Mouse (Mus musculus) CD4-positive helper T cell, adult 2 months (primary cell): ENCODE data around the gene Kirrel3.

Source experiments
- DNase-seq: peaks from one replicate; pipeline ENCODE4 v3.0.0-alpha.2; 2012; ENCODE audit warnings: low read depth, missing footprints, low spot score

Gene Kirrel3

DNA sequence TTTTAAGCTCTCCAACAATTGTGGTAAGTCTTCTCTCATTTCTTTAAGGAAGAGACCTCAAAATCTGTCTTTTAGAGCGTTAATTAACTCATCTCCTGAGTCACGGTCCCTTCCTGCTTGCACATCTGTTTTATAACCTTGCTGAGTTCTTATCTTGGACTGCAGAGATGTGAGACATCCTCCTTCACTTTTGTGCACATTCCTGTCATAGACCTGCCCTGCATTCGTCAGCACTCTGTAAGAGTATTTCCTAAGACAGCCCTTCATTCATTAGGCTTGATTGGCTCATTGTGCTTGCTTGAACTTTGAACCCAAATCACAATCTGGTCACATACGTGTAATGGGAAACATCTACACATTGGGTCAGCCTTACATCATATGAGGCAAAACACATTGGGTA is 114.6 kb downstream of the Kirrel3 start:
- no peak for DNase-seq

GRCm38 (mm10) chr9:34603750-34604149 is 118.1 kb downstream of the Kirrel3 start:
- DNase-seq: no peak

DNA sequence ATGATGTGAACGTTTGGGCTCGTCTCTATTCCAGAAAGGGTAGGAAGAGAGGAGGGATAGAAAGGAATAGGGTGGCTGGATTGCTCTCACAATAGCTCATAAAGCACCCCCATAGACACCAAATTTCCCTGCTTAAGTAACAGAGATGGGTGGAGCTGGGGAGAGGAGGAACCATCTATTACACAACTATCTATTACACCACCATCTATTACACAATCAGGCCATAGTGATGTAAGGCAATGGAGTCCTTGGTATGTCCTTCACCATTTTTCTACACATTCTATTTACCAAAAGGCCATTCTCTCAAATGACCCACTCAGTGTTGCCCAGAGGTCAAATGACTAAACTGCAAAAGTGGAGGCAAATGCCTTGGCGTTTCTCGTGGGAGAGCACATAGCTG is 119.2 kb downstream of the Kirrel3 start:
- no peak for DNase-seq

DNA sequence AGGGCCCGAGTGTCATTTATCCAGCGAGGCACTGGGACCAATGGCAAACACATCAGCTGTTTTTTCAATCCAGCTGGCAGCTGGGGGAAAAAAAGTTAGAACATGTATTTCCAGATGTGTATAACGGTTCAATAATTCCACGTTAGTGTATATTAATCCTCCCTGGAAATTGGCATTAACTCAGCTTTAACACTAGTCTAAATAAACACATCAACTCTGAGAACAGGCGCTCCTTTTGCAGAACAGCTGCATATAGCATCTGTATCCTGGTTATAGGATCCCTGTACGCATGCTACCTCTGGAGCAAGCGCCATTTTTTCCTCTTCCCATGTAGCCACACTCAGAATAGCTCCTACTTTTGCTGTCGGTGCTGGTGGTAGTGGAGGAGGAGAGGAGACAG is 119.8 kb downstream of the Kirrel3 start:
- no peak for DNase-seq

- DNase-seq: no peak
Observed at GRCm38 (mm10) chr9:34607976-34608375, 122.3 kb downstream of the Kirrel3 start.

DNA sequence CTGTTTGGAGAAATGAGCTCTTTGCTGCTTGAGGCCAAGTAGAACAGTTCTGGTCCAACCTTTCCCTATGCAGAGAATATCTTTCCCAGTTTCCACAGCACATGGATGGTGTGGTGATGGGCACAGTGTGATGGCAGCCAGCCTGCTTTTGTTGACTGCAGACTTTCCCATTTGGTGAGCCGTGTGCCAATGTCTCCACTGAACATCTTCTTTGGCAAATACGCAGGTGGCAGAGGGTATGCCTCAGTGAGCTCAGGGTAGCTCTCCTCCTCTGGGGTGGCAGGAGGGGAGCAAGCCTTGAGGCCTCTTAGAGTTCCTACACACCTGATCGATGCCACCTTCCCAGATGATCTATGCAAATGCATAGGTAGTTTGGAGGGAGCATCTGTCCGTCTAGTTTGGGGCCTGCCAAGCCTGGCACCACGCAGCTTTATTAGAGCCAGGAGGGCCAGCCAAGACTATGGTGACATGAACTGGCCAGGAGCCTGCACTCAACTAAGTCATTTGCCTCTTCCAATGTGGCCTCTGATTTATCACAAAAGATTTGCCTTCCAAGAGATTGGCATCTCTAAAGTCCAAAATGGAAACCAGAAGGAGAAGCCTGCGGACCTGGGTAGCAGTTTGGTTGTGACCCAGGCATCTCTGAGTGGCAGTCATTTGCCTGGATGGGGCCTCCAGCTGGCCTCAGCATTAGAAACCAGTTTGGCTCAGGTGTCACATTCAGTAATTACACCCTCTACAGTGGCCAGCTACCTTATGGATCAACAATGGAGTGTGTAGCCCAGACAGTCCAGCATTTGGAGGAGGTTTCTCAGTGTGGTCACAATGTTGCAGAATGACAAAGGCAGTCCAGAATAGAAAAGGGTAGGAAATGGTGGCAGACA is 127.4 kb downstream of the Kirrel3 start:
- no peak for DNase-seq

GRCm38 (mm10) chr9:34618099-34618498 is 132.4 kb downstream of the Kirrel3 start:
- DNase-seq: no peak

DNA sequence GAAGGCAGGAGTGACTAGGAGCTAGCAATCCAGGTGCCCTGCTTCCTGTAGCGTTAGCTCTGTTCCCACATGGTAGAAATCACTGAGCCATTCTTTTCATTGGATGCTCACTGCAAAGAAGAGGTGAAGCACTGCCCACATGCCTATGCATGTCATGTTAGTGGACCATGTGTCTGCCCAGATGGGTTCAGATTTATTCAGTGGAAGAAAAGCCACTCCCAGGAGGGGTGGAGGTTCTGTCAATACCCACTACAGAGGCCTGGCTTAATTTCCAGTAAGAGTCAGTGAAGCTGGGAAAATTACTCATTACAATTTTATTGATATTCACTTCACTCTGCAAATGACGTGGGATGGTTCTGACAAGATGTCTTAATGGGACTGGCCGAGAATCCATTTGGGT is 134.2 kb downstream of the Kirrel3 start:
- no peak for DNase-seq

GRCm38 (mm10) chr9:34623526-34623925 is 137.8 kb downstream of the Kirrel3 start:
- DNase-seq: no peak

GRCm38 (mm10) chr9:34624021-34624420 is 138.3 kb downstream of the Kirrel3 start:
- no peak for DNase-seq

GRCm38 (mm10) chr9:34628841-34629240 is 143.1 kb downstream of the Kirrel3 start:
- no peak for DNase-seq

- no peak for DNase-seq
Observed at GRCm38 (mm10) chr9:34635696-34636095, 150.0 kb downstream of the Kirrel3 start.

GRCm38 (mm10) chr9:34643917-34644316 is 158.2 kb downstream of the Kirrel3 start:
- DNase-seq: no peak

DNA sequence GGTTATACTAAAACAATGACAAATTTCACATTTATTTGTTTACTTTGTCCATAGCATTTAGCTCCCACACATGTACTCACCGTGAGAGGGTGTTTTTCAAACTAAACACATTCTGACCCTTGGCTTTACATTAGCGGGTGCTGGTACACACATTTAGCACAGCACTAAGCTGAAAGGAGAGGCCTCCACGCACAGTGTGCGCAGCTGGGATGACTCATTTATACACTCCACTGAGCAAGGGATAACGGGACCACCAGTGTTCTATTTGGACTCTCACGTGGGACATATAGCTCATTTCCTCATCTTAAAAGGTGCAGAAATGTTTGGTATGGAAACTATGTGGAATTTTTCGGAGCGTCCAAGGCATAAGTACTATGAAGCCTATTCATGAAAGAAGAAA is 158.7 kb downstream of the Kirrel3 start:
- no peak for DNase-seq

GRCm38 (mm10) chr9:34646831-34647230 is 161.1 kb downstream of the Kirrel3 start:
- no peak for DNase-seq

DNA sequence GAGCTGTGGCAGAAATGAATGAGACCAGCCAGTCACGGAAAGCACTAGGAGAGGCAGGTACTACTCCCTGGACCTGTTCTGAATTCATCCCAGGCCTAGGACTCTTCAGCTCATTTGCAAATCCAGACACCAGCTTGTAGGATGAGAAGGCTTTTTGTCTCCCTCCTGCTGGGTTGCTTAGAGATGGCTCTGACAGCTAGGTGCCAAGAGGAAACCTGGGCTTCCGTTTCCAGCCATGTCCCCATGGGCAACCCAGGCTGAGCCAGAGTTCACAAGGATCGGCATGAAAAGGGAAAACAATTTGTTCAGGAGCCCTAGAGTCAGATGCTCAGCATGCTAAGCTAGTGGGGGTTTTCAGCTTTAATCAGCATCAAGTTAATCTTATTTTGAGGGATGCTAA is 166.6 kb downstream of the Kirrel3 start:
- no peak for DNase-seq

DNA sequence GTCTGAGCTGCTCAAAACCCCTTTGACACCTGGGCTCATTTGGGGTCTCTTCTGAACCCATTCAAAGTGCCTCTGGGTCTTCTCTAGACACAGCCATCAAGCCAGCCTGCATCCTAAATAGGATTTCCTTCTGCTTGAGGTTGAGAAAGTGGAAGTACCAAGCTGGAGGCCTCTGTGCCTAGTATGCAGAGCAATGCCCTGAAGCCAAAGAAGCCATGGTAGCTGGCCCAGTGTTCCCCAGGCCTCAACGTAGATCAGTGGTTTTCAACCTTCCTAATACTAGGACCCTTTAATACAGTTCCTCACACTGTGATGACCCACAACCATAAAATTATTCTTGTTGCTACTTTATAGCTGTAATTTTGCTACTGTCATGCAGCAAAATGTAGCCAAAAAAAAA is 167.4 kb downstream of the Kirrel3 start:
- DNase-seq: no peak

GRCm38 (mm10) chr9:34660566-34660965 is 174.9 kb downstream of the Kirrel3 start:
- no peak for DNase-seq

- no peak for DNase-seq
Observed at GRCm38 (mm10) chr9:34663412-34663811, 177.7 kb downstream of the Kirrel3 start.

DNA sequence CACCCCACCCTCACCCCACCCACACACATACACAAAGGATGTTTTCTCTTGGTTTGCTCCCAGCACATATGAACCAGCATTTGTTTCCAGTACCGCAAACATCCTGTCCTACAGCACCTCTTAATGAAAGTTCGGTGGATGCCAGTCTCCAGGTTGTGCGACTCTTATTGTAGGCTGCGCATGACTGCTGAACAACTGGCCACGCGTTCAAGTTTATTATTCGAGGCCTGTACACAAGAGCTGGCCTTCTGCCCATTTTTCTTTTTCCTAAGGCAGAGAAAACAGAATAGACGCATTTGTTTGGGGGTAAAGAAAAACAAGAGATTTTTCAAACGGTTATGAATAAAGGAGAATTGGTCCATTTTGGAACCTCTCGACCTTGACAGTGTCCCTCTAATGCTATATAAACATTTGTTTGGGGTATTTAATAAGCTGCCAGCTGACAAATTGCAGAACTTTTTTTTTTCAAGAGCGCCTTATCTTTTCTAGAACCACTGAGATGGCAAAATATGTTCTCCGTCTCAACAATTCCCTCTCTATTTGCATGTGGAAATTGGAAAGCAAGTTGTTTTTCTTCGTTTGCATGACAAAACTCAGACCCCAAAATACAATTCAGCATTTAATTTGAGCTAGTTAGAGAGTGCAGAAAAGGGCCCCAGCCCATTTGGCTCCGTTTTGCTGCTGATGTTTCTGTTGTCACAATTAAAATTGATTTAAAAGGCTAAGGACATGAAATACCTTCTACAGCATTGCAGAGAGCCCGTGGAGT is 179.9 kb downstream of the Kirrel3 start:
- DNase-seq: no peak

DNA sequence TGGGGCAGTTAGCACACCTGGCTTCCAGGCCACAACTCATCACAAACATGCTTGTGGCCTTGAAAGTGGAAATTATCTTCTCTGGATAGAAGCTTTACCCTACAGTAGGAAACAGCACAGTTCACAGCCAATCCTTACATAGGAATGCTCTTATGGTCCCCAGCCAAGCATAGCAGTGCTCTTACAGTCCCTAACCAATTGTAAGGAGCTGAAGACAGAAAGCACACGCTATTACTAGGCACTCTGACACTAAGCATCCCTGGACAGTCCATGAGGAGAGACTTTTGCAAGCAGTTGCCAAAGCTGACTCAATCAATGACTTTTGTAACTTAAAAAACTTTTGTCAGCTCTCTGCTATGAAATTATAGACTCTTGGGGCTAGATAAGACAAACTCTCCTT is 181.5 kb downstream of the Kirrel3 start:
- no peak for DNase-seq

DNA sequence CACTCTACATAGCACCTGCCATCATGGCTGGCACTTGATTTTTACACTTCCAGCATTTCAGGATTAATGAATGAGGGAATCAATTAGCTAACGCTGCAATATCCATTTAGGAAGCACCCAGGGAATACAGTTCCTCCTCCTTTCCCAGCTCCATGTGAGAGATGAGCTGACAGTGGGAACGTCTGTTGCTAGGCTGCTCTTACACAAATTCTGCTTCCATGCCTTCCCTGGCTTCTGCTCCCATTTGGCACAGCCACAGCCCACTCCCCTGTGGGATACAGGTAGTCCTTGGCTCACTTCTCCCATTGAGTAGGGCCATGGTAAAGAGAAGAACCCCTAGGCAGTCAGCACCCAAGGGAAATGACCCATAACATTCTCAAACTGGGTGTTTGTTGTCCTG is 185.2 kb downstream of the Kirrel3 start:
- no peak for DNase-seq

GRCm38 (mm10) chr9:34686798-34687197 is 201.1 kb downstream of the Kirrel3 start:
- no peak for DNase-seq
